Mouse (Mus musculus) embryo, embryonic 11.5 days (tissue): ENCODE results near the gene Phf21a.

ENCODE experiments used
- DNase-seq: peaks from one replicate; pipeline ENCODE4 v3.0.0-alpha.2; 2012; ENCODE audit warnings: low read depth, low spot score

Gene Phf21a

DNA sequence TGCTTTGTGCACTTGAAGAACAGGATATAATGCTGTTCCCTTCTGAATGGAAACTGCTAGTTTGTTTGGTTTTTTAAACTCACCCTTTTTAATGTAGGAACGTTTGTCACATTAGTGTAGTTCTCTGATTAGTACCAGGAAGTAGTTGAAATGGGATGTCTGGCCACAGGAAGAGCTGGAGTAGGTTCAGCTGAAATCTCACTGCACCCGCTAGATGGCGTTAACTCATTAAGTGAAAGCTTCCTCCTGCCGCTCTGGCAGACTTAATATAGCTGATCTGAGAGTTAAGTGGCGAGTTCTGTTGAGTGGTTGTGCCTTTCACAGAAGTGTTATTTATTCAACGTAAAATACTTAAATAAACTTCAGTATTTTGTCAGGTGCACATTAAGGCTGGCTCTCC lies 203.5 kb downstream of the Phf21a start:
- DNase-seq, result peak; percentile 51

DNA sequence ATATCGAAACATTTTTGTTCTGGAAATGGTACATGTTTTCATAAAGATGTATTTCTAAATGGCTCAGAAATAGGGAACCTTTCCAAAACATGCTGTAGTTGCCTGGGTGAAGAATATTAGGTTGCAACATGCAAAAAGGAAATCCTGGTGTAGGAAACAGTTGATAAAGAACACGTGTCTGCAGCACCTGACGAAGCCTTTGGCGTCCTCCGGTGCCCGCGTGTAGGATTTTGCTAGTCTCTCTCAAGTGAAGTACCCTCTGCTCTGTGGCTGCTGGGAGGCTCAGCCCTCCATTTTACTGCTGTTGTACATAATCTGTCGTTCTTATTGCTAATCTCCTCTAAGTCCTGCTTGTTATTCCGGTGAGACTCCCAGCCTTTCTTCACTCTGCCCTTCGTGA lies 207.0 kb downstream of the Phf21a start:
- no peak for DNase-seq

DNA sequence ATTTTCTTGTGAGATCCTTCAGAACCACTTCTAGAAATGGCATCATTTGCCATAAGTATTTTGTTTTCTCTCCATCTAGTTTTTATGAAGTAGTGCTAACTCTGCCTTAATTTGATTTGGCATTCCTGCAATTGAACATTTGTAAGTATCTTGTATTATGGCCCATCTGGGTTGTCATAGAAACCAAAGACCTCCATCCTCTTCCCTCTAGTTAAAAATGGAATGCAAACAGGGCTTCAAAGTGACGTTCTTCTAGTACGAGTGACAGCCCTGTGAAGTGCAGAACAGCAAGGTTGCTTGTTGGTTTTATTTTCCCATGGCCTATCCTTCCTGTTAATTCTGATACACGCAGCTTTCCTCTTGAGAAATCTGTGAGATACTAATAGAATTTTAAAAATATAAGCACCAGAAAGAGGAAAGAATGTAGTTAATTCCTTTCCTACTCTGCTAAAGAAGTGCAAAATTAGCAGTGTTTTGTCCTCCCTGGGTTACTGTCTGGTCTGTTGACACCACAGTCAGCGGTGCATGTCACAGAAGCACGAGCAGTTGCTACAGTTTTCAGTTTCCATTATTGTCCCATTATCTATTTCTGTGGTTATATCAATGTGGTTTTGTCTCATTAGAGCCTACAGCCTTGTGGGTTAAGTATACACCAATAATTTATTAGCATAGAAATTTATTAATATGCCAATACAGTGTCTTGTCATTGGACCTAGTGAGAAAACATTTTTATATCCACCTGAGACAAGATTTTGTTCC lies 209.1 kb downstream of the Phf21a start:
- no peak for DNase-seq

DNA sequence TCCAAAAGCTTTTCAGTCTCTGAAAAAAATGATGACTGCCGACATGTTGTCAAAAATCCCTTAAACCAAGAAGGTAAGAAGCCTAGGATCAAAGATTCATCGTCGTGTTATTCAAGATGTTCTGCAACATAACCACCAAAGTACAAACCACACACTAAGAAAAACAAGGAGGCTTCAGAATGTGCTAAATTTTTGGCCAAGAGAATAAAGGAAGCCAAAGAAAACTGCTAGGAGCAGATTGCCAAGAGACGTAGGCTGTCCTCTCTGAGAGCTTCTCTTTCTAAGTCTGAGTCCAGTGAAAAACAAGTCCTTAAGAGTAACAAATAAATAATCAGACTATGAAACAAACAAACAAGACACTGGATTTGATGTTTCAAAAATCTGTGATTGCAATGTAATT lies 219.6 kb downstream of the Phf21a start:
- no peak for DNase-seq

DNA sequence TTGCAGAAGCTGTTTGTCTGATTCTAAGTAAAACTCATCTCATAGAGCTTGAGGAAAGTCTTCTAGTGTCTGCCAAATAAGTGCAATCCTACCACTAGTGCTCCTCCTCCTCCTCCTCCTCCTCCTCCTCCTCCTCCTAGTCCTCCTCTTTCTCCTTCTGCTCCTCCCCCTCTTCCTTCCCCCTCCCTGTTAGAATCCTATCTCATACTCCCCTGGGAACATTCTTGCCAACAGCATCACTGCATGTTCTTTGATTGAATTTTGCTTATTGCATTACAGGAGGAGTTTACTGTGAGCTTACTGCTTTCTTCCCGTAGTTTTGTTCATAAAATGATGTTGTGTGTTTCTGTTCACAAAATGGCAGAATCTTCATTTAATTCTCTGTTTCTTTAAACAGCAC lies 221.1 kb downstream of the Phf21a start:
- no peak for DNase-seq

DNA sequence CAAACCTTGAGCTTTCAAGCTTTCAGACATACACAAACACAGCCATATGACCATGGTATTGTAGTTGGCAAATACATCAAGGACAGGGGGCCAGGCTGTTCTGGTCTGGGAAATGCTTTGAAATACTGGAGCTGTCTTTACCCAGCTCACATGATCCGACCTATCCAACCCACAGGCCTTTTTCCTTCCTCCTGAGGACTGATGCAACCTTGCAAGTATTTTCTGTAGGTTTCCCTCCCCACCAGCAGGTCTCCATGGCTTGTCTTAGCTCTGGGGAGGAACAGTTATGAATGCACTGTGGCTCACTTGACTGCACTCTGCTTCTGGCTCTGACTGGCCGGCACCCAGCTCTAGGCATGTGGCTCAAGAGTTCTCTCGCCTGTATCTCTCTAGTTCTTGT lies 223.7 kb downstream of the Phf21a start:
- no peak for DNase-seq

DNA sequence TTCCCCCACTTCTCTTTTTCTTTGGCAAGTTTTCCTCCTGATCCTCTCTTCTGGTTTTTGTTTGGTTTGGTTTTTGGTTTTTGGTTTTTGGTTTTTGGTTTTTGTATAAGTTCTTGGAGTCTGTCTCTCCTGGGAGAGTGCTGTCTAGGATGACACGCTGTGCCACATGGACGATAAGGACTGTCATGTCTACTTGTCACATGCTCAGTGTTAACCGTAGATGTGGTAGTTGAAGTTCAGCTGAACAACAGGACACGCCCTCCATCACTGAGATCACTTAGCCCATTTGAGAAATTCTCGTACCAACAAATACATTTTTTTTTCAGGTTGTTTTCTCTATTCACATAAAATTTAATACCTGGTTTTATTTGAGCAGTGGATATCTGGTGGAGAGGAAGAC lies 224.3 kb downstream of the Phf21a start:
- no peak for DNase-seq

DNA sequence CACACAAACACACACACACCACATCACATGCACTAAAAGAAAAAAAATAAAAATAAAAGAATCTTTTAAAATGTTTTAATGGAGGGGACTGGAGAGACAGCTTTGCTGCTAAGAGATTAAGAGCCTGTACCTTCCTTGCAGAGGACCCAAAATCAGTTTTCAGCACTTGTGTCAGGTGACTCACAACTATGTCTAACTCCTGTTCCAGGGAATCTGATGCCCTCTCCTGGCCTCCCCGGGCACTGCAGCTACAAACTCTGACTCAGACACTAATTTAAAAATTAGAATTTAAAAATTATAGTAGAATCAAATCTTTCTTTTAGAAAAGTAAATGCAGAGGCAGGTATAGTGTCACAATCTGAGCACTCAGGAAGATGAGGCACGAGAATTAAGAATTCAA lies 229.8 kb downstream of the Phf21a start:
- DNase-seq, result no peak

DNA sequence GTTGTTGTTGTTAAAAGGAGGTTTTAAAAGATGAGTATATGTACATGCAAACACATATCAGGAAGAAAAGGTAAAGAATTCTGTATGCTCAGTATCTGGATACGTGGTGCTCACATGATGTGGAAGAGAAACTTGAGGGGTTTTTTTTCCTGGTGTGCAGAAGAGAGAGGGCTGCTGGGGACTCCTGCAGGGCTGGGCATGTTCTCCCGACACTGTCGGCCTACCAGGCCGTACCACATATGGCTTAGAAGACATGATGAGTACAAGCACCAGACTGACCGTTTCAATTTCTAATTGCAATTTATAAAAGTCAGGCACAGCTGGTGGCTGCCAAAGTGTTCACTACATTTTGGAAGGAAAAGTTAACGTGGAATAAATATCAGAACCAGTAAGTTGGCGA lies 232.8 kb downstream of the Phf21a start:
- no peak for DNase-seq

DNA sequence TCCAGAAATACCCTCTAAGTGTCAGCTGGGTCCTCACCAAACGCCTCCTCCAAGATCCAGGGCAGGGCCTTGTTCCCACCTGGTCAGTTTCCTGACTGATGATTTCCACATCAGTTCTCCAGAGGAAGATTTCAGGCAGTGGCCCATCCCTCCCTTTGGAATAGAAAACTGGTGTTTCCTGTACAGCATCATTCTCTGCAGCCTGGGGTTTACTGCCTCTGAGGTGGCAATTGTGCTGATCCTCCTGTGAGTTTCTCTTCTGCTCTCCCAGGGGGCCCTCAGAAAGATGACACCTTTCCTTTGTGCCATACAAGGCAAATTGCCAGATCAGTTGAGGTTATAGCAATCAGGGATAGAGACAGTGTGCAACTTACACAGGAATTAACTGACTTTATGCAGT lies 233.3 kb downstream of the Phf21a start:
- no peak for DNase-seq

DNA sequence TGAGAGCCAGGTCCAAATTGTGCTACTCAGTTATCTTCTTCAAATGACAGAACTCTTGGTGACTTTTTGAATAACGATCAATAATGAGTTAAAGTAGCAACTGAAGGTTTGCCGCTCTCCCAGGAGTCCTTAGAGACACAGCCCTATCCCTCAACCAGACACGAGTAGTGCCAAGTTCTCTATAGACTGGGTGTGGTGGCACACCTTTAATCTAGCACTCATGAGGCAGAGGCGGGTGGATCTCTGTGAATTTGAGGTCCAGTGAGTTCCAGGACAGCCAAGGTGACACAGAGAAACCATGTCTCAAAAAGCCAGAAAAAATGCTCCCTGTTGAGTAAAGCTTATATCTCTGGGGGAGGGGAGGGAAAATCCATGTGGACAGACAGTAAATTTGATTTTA lies 234.7 kb downstream of the Phf21a start:
- no peak for DNase-seq

DNA sequence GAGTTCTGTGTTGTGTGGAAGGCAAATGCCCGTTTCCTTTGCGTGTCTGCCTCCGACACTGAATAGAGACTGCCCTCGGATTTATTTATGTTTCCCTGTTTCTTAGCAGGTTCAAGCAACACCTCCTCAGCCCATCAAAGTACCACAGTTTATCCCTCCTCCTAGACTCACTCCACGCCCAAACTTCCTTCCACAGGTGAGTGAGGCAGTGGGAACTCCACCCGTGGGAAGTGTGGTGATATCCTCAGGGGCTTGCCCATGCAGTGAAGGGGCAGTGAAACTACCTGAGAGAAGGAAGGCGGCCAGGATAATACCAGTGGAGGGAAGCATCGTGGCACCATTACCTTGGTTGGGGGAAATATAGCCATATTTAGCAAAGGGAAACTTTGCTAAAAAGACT lies 235.3 kb downstream of the Phf21a start:
- no peak for DNase-seq

DNA sequence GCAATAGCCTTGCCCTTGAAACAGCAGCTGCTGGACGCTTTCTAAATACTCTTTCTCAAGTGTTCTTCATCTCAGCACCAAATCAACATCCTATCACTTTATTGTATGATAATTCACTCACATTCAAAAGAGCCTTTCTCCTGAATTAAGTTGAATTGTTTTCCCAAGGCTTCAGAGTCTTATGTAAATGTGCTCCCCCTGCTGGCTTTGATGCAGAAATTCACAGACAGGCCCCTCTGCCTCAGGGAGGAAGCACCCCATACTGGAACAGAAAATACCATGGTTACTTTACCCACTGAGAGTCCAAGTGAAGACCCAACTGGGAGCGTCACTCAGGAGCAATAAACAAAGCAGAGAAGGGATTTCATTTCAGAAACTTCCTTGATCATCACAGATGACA lies 237.9 kb downstream of the Phf21a start:
- peak; percentile 23 for DNase-seq

DNA sequence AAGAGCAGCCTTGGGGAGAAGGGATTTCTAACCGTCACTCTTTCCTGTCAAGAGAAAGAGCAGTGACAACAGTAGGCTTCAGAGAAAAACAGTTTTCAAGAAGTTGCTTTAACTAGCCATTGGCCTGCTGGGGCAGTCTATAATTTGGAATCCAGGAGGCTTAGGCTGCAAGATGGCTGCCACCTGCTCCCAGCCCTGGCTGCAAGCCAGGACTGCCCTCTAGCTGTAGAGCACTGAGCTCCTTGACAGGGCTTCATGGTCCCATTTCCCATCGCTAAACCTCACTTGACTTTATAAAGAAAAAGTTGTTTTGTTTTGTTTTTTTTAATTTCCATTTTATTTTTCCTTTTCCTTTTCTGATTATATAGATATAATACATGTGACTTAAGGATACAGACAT lies 238.5 kb downstream of the Phf21a start:
- DNase-seq, result no peak

DNA sequence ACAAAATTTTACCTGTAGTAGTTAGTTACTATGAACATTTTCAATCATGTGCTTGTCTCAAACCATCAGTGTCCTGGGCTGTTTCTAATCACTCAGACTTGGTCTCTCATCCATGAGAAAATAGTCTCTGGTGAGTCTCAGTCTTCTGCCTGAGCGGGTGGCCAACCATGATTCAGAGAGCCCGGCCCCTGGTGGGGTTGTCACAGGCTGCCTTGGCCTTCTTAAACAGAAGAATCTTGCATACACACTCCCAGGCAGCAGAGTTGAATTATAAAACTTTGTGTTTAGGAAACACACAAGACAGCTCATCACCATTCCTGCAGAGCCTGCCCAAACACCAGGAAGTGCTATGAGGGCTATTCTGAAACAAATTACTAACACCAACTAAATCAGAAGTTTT lies 239.0 kb downstream of the Phf21a start:
- no peak for DNase-seq

DNA sequence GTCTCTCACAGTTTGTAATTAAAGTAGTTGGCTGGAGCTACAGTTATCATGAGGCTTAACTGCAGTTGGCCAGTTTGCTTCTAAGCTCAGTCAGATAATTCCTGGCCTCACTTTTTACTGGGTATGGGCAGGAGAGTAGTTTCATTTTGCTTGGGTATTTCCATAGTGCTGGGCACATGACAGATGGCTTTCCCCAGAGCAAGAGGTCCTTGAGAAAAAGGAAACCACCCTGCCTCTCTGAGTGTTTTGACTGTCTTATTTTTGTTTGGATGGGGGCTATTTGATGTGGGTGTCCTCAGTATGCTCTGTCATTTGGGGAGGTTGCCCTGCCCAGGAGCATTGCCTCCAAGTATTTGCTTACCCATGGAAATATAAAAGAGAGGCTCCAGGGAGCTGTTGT lies 249.5 kb downstream of the Phf21a start:
- no peak for DNase-seq

DNA sequence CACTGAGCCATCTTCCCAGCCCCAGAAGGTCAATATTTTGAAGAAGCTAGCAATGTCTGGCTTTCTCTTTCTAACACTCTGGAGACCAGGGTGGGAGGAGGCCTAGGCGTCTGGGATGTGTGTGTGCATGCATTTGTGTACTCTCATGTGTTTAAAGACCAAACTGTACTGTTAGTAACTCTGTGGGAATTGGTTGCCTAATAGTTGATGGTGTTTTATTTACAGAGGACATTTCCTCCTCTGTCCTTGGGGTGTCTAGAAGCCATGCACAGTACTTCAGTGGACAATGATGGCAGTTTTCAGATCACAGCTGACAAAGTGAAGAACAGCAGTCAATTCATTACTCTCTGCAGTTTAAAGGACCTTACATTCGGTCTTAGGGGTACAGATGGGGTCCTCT lies 254.3 kb downstream of the Phf21a start:
- no peak for DNase-seq

DNA sequence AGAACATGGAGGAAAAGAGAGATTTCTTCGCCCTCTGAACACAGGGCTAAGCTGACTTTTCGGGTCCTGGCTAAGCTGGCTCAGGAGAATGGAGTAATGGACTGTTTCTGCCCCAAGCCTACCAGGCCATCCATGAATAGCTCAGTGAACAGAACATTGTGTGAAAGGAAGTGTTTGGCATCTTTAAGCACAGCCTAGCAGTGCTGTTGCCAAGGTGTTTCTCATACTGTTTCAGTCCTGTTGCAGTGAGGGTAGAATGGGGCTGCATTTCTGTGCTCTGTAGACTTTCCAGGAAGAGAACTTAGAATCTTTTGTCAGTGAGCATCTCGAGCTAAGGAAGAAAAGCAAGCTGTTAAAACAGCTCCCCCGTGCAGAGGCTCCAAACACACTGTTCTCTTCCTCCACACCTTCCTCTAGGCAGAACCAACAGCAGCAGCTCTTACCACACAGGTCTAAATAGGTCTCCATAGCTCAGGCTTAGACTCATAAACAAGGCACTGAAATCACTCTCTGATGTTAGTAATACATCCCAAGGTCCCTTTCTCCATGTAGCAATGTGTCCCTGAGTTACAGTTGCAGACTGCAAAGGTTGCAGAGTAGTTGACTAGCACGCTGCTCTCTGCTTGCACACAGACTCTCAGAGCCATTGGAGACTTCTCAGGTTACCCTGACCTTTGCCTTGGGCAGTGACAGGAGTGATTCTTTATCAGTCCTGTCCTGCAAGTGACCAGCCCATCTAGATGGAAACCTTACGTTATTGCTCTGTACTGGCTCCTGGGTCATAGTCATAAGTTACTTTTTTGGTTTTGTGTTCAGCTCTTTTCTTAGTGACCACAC lies 256.9 kb downstream of the Phf21a start:
- DNase-seq, result no peak

DNA sequence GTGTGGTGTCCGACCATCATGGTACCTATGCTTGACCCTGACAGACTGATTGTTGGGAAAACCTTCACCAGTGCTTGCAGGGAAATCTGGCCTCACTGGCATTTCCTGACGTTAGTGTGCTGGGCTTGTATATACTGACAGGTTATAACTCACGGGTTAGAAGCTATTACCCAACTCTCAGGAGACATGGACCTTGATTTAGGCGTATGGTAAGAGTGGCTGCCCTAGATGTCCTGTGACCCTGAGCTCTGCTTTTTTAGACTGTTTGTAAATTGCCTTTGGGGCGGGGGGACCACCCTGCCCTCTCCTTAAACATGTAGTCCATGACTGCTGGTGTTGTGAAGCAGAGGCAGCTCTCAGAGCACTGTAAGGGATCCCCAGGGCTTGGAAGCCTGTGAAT lies 257.8 kb downstream of the Phf21a start:
- no peak for DNase-seq

DNA sequence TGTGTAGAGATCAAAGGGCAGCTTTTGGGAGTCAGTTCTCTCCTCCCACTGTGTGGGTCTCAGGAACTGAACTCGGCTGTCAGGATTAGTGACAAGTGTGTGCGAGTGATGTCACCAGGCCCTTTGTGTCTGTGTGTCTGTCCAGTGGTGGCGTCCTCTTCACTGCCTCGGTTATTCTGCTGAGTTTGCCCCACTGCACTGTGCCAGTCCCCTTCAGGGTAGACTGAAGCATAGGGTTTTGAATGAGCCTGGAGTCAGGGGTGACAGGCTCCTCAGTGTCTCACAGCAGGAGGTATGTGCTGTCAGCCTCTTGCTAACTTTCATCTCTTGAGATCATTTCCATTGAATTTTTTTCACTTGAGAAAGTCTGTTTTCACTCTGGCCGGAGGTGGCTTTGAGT lies 260.5 kb downstream of the Phf21a start:
- DNase-seq, result no peak

DNA sequence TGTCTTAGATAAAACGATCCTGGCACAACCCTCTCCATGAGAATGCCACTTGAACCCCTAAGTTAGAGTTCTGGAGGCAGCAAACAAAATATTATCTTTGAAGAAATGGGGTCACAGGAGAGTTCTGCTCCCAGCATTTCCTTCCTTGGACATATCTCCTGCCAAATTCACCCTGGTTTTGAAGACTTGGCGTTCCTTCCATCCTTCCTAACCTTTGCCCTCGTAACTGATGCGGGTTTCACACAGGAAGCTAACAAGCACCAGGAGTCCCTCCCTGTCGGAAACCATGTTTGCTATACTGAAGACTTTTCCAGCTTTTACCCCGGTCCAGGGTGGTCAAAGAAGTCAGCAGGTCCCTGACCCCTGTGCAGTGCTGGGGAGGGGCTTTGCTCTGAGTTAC lies 261.3 kb downstream of the Phf21a start:
- DNase-seq, result no peak

DNA sequence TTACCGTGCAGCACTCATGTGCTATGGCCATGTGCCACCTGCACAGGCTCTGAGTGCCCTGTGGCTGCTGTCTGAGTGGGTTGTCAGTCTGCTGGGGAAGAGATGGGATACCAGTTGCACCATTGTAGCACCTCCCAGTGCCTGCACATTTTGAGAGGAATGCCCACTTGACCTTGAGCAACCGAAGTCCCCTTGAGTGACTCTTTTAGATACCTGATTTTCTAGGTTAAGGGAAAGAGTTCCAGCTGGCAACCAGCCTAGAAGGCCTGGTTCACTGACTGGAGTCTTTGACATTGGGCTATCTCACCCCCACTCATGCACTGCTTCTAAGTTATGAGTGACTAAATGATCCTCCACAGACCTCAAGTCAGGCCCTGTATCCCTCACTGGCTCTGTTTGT lies 266.4 kb downstream of the Phf21a start:
- DNase-seq, result no peak

DNA sequence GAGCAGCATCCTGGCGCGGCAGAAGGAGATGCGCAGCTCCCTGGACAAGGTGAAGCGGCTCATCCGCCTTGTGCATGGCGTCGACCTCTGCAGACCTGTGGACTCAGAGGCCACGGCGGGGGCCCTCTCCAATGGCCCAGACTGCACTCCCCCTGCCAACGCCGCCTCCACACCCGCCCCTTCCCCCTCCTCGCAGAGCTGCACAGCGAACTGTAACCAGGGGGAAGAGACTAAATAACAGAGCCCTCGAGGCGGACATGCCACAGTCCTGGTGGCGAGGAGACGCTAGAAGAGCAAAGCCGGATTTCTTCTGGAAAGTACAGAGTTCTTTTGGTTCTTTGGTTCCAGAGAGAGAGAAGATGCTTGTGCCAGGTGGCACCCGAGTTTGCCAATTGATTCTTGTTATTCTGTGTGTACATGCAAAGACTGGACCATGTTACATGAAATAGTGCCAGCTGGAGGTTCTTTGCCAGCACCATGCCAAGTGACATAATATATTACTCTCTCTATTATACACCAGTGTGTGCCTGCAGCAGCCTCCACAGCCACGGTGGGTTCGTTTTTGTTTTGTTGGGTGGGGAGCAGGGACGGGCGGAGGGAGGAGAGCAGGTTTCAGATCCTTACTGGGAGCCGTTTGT lies 267.4 kb downstream of the Phf21a start:
- DNase-seq, result no peak
